ENCODE assay signal across 8 mouse cellular contexts in the genomic region with DNA sequence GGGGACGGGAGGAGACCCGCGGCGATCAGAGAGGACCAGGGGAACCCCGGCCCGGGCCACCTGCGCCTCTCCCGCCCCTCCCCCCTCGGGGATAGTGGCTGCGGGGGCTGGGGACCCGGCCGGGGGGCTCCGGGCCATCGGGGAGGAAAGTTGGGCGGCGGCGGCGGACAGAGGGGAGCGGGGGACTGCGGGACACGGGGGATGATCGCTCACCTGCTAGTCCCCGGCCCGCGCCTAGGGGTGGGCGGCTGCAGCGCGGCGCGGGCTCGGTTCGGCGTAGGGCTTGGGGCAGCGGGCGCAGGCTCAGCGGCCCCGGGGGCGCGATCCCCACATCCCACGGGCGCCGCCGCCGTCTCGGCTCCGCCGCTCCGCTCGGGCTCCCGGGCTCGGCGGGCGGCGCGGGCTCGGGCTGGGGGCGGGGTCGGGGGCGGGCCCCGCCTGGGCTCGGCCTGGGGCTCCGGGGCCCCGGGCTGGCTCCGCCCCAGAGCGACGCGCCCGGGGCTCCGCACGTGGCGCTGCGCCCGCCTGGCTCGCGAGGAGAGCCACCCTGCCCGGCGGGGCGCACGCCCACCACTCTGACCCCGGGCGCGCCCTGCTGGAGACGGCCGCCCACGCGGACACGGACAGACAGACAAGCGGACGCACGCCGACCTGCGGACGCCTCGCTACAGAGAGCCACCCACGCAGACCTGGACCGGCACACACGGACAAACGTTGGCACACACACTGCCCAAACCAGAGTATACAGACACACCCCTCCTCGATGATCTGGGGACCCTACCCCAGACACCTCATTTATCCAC. TPM values are rescaled to one million over a fixed set of nuclear protein-coding genes. Genes with fewer than 3 reads are reported as not detected.
DNase-seq lines count a peak whose midpoint lies in the region; ATAC-seq and TF ChIP-seq lines count a peak whose summit lies in the region.

A gene (minus strand): TSS at position 381 of the 803 bp plus-strand sequence.

- DNase-seq in lung, adult 2 months: peak; percentile 17
- DNase-seq in lung, adult 18-20 months: no peak
- no peak for DNase-seq in hindbrain, postnatal 0 days (ENCODE audit: low spot score)
- peak; percentile 28 for DNase-seq in midbrain, embryonic 10.5 days (ENCODE audit: low spot score)
- peak; percentile 67 for DNase-seq in thymus, postnatal 14 days
- DNase-seq in left cerebral cortex, postnatal 14 days (ENCODE audit: low spot score in 2 of 2): no peak
- no peak for DNase-seq in c-Kit-positive CD71-positive TER-119-positive erythroid progenitor cells, embryonic 14.5 days (ENCODE audit: low spot score)

- intact Hi-C loops in left cerebral cortex, postnatal 14 days (cut with DNase I): no loop called here

- TF ChIP-seq POLR2A in lung, adult 2 months (IDR thresholded peaks at IDR 0.05; ENCODE audit: borderline replicate concordance, extremely low read depth, low read depth, low read length): no peak

- H3K27me3 ChIP-seq in forebrain, embryonic 13.5 days: peaks cover 49% of the 10 kb centered on the region
- peaks cover 61% of the 10 kb centered on the region for H3K27me3 ChIP-seq in hindbrain, postnatal 0 days (ENCODE audit: insufficient read depth, low read length)
- peaks cover 98% of the 10 kb centered on the region for H3K27me3 ChIP-seq in midbrain, embryonic 10.5 days (ENCODE audit: low read depth, poor library complexity, severe bottlenecking)

- H3K4me2 ChIP-seq in forebrain, embryonic 13.5 days: peak within 1 kb of the TSS; percentile 96
- H3K4me2 ChIP-seq in hindbrain, postnatal 0 days (ENCODE audit: low read depth, low read length): peak within 1 kb of the TSS; percentile 76

- H3K9me3 ChIP-seq in forebrain, embryonic 13.5 days (replicated peaks): no peaks in the 10 kb centered on the region
- H3K9me3 ChIP-seq in hindbrain, postnatal 0 days (ENCODE audit: low read length): no peaks in the 10 kb centered on the region
- H3K9me3 ChIP-seq in midbrain, embryonic 10.5 days (replicated peaks): no peaks in the 10 kb centered on the region

- peak; percentile 75 for ATAC-seq in forebrain, embryonic 13.5 days
- ATAC-seq in hindbrain, postnatal 0 days: peak; percentile 39

- TF ChIP-seq CTCF in lung, adult 2 months (IDR thresholded peaks at IDR 0.05; ENCODE audit: insufficient read depth, low read length): no peak
- TF ChIP-seq CTCF in hindbrain, postnatal 0 days (IDR thresholded peaks at IDR 0.05; ENCODE audit: low read depth): no peak

- WGBS in lung, adult 2 months: 1% methylated on average over 93 of the region's 99 CpGs
- WGBS in forebrain, embryonic 13.5 days: under 1% methylated on average over 71 of the region's 99 CpGs
- 2% methylated on average over 45 of the region's 99 CpGs for WGBS in hindbrain, postnatal 0 days
- WGBS in midbrain, embryonic 10.5 days: under 1% methylated on average over 57 of the region's 99 CpGs

- no peak within 1 kb of the TSS for H3K27ac ChIP-seq in forebrain, embryonic 13.5 days
- no peak within 1 kb of the TSS for H3K27ac ChIP-seq in hindbrain, postnatal 0 days
- no peak within 1 kb of the TSS; the same call in 1 of the 2 replicates for H3K27ac ChIP-seq in midbrain, embryonic 10.5 days (replicated peaks)

- no peaks in the 10 kb centered on the region for H3K36me3 ChIP-seq in forebrain, embryonic 13.5 days (ENCODE audit: poor library complexity, severe bottlenecking)
- no peaks in the 10 kb centered on the region for H3K36me3 ChIP-seq in hindbrain, postnatal 0 days (ENCODE audit: insufficient read depth, low read length)
- no peaks in the 10 kb centered on the region for H3K36me3 ChIP-seq in midbrain, embryonic 10.5 days

- peak within 1 kb of the TSS; percentile 76 for H3K9ac ChIP-seq in forebrain, embryonic 13.5 days
- peak within 1 kb of the TSS; percentile 45 for H3K9ac ChIP-seq in hindbrain, postnatal 0 days (replicated peaks; ENCODE audit: low read length)

- peak within 1 kb of the TSS; percentile 18 for H3K4me3 ChIP-seq in lung, adult 2 months (replicated peaks; ENCODE audit: extremely low read depth, low read depth, low read length)
- H3K4me3 ChIP-seq in forebrain, embryonic 13.5 days: peak within 1 kb of the TSS; percentile 65
- peak within 1 kb of the TSS; percentile 42 for H3K4me3 ChIP-seq in hindbrain, postnatal 0 days (ENCODE audit: low read length)
- peak within 1 kb of the TSS; percentile 67 for H3K4me3 ChIP-seq in midbrain, embryonic 10.5 days

- H3K4me1 ChIP-seq in lung, adult 2 months (ENCODE audit: control insufficient read depth, insufficient read depth, low read length): peaks cover 3% of the 10 kb centered on the region
- H3K4me1 ChIP-seq in forebrain, embryonic 13.5 days: peaks cover 27% of the 10 kb centered on the region
- no peaks in the 10 kb centered on the region for H3K4me1 ChIP-seq in hindbrain, postnatal 0 days (ENCODE audit: insufficient read depth, low read length)
- peaks cover 15% of the 10 kb centered on the region for H3K4me1 ChIP-seq in midbrain, embryonic 10.5 days

RNA-seq across cellular contexts. Expression of the gene that starts here (rescaled TPM):
- polyA plus RNA-seq in lung, adult 2 months (2012; rRNA removed): 6.8 and 9.8 TPM in 2 replicates
- polyA plus RNA-seq in forebrain, embryonic 13.5 days (2015; fragmentation: Nextera tagmentation; extraction: Ambion mirVana): 0.83 and 1.3 TPM in 2 replicates
- 0.68 and 1.5 TPM in 2 replicates for total RNA-seq in hindbrain, postnatal 0 days (2014; rRNA removed)
- polyA plus RNA-seq in hindbrain, postnatal 0 days (2015; fragmentation: Nextera tagmentation; extraction: Ambion mirVana): 0.24 TPM in 2 replicates
- polyA plus RNA-seq in midbrain, embryonic 10.5 days (2016; fragmentation: Nextera tagmentation; extraction: Ambion mirVana): 0.12 and 0.22 TPM in 2 replicates
- total RNA-seq in left cerebral cortex, postnatal 14 days (2021): 1 to 10 TPM; 1.9 to 3.0 TPM

Comparison
In these comparisons a context has a peak if more than half of its experiments do, and no peak if none do; other contexts are left out.
1. DNase-seq: peak in lung, adult 2 months (single experiment) and thymus, postnatal 14 days (single experiment); none in lung, adult 18-20 months (0 of 2), hindbrain, postnatal 0 days (single experiment), left cerebral cortex, postnatal 14 days (0 of 2) and c-Kit-positive CD71-positive TER-119-positive erythroid progenitor cells, embryonic 14.5 days (single experiment).
2. Peak in DNase-seq and H3K4me3 ChIP-seq in midbrain, embryonic 10.5 days; RNA of the gene not detected or under 1 TPM.
3. Peak in every context shown above with its lines, with median percentiles within 50 percentile points of each other: H3K4me3 ChIP-seq.